Mouse (Mus musculus): Measurements from ENCODE around the gene Lmna. TPM values are rescaled to one million over a fixed set of nuclear protein-coding genes. Genes with fewer than 3 reads are reported as not detected.
A peak's percentile ranks its signal among the peaks of the same experiment; 100 is the strongest.

The Lmna gene
- 133 and 142 TPM in 2 replicates for polyA plus RNA-seq (2015; fragmentation: Nextera tagmentation; extraction: Ambion mirVana)

DNA sequence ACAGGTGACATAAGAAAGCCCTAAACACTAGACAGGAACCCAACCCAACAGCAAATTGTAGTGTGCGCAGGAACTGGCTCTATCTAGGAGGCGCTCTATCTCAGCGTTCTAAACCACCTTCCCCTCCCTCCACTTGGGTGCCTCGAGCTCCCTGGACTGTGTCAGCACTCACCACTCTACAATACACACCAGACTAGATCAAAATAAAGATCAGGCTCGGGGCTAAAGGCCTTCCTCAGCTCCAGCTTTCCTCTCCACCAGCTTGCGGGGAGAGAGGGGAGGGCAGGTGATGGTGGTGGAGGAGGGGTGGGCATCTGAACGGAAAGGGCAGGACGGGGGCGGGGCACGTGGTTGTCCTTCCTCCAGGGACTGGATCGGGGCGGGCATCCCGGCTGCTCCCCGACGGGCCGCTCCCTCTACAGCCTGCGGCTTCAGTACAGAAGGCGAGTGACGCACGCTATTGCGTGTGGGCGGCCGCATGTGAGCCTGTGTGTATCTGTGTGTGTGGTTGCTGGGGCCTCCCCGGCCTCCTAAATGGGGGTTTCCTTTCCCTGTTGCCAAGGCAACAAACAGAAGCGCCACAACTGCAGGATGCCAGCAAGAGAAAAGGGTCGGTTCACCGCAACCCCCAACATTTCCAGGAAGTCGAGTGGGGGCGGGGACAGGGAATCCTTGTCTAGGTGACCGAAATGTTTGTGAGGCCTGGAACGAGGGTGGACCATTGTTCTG lies at the start of gene Lmna:
Gene Lmna, minus strand, starts transcription at position 265 of the 729 bp plus-strand sequence.
- Histone ChIP-seq H3K27me3 (peaks cover 21% of the 10 kb centered on the region), H3K9me3 (replicated peaks) (no peaks in the 10 kb centered on the region), H3K27ac (replicated peaks) (peak within 1 kb of the TSS; percentile 78), H3K9ac (peak within 1 kb of the TSS; percentile 53), H3K4me2 (peak within 1 kb of the TSS; percentile 87), H3K4me1 (replicated peaks) (peaks cover 67% of the 10 kb centered on the region), H3K4me3 (replicated peaks) (peak within 1 kb of the TSS; percentile 53), H3K36me3 (replicated peaks) (no peaks in the 10 kb centered on the region)
- under 1% methylated on average over 31 of the region's 31 CpGs for WGBS (ENCODE audit: insufficient replicate concordance)
- ATAC-seq (ENCODE audit: insufficient read depth) = peak; percentile 91

- no peak for ATAC-seq (ENCODE audit: insufficient read depth)
- WGBS (ENCODE audit: insufficient replicate concordance) = 85% methylated on average over 8 of the region's 8 CpGs
- Histone ChIP-seq H3K4me3 (replicated peaks) (no peak overlapping the region), H3K27ac (replicated peaks) (no peak overlapping the region), H3K4me2 (no peak overlapping the region), H3K9ac (no peak overlapping the region), H3K9me3 (replicated peaks) (no peaks in the 10 kb centered on the region), H3K36me3 (replicated peaks) (peaks cover 61% of the 10 kb centered on the region), H3K27me3 (no peaks in the 10 kb centered on the region), H3K4me1 (replicated peaks) (peaks cover 35% of the 10 kb centered on the region)
Measured at GRCm38 (mm10) chr3:88556616-88557015, 46.9 kb upstream of the Lmna start.

- no peak for ATAC-seq (ENCODE audit: insufficient read depth)
- Histone ChIP-seq H3K9ac (no peak overlapping the region), H3K27ac (replicated peaks) (no peak overlapping the region), H3K9me3 (replicated peaks) (no peaks in the 10 kb centered on the region), H3K4me1 (replicated peaks) (peaks cover 44% of the 10 kb centered on the region), H3K4me2 (peak overlapping the region; percentile 99; the same call in 1 of the 2 replicates), H3K36me3 (replicated peaks) (peaks cover 52% of the 10 kb centered on the region), H3K4me3 (replicated peaks) (no peak overlapping the region), H3K27me3 (no peaks in the 10 kb centered on the region)
- WGBS (ENCODE audit: insufficient replicate concordance) = 89% methylated on average over 6 of the region's 6 CpGs
Measured at GRCm38 (mm10) chr3:88555731-88556130, 46.0 kb upstream of the Lmna start.

DNA sequence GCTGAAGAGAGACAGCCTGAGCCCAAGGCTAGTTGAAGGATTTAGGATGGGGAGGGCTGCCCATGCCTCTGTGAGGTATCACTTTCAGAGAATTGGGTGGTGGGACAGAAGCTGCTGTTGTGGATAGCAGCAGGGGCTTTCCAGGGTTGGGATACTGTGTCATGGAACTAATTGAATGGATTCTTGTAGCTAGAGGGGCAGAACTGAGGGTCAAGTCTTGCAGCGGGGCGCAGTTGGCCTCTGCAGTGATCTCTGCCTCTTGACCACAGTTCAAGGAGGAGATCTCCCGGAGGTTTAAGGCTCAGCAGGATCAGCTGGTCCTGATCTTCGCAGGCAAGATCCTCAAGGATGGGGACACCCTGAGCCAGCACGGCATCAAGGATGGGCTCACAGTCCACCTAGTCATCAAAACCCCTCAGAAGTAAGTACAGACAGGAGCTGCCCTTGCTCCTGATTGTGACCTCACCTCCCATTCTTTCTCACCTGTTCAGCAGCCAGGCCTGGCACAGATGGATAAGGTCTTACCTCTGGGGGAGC lies 45.4 kb upstream of the Lmna start:
- ATAC-seq (ENCODE audit: insufficient read depth) = no peak
- Histone ChIP-seq H3K9ac (no peak overlapping the region), H3K4me1 (replicated peaks) (peaks cover 50% of the 10 kb centered on the region), H3K27ac (replicated peaks) (no peak overlapping the region), H3K27me3 (no peaks in the 10 kb centered on the region), H3K36me3 (replicated peaks) (peaks cover 47% of the 10 kb centered on the region), H3K4me3 (replicated peaks) (no peak overlapping the region), H3K4me2 (peak overlapping the region; percentile 99), H3K9me3 (replicated peaks) (no peaks in the 10 kb centered on the region)
- 86% methylated on average over 5 of the region's 5 CpGs for WGBS (ENCODE audit: insufficient replicate concordance)

DNA sequence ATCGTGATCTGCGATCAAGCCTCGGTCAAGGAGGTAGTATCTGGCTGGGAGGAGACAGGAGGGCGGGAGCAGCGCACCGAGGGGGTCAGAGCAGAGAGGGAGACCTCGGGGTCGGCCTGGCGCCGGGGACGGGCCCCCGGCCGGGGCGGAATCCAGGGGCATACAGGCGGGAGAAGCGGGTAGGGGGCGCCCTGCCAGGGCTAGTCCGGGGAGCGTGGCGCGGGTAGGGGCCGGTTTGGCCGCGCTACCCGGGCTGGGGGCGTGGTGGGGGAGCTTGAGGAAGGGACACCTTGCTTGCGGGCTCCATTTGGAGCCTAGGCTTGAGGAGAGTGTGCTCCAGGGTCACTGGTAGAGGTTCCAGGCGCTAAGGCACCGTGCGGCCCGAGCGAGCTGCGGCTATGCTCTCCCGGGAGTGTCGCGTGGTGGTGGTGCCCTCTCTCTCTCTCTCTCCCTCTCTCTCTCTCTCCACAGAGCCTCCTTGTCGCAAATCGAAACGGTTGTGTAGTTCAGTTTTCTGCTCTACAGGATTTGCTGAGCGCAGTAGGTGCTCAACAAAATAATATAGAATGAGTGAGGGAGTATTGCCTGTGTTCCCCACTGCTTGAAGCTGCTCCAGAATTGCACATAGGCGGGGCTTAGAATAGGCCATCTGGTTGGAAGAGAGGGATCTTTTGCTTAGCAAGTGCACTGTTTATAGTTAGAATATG lies 44.3 kb upstream of the Lmna start:
- WGBS (ENCODE audit: insufficient replicate concordance) = under 1% methylated on average over 39 of the region's 41 CpGs
- peak; percentile 7 for ATAC-seq (ENCODE audit: insufficient read depth)
- peak overlapping the region; percentile 90 for H3K9ac ChIP-seq

GRCm38 (mm10) chr3:88553525-88553879 lies 43.7 kb upstream of the Lmna start, which contains the start of gene Ubqln4:
Ubqln4 (plus strand) TSS chr3:88553758.
- Histone ChIP-seq H3K27ac (replicated peaks) (peak within 1 kb of the TSS; percentile 92), H3K4me1 (replicated peaks) (peaks cover 56% of the 10 kb centered on the region), H3K4me3 (replicated peaks) (peak within 1 kb of the TSS; percentile 80), H3K9me3 (replicated peaks) (no peaks in the 10 kb centered on the region), H3K27me3 (no peaks in the 10 kb centered on the region), H3K4me2 (peak within 1 kb of the TSS; percentile 99), H3K9ac (peak within 1 kb of the TSS; percentile 90), H3K36me3 (replicated peaks) (peaks cover 33% of the 10 kb centered on the region)
- ATAC-seq (ENCODE audit: insufficient read depth) = peak; percentile 85
- WGBS (ENCODE audit: insufficient replicate concordance) = under 1% methylated on average over 35 of the region's 37 CpGs

More for the DNA sequence above, 44.3 kb upstream of the Lmna start:
- H3K27me3 ChIP-seq = no peaks in the 10 kb centered on the region
- H3K4me1 ChIP-seq (replicated peaks) = peaks cover 56% of the 10 kb centered on the region
- H3K4me3 ChIP-seq (replicated peaks) = peak overlapping the region; percentile 80
- peak overlapping the region; percentile 92 for H3K27ac ChIP-seq (replicated peaks)
- peak overlapping the region; percentile 99 for H3K4me2 ChIP-seq
- H3K9me3 ChIP-seq (replicated peaks) = no peaks in the 10 kb centered on the region
- peaks cover 36% of the 10 kb centered on the region for H3K36me3 ChIP-seq (replicated peaks)

- Histone ChIP-seq H3K27ac (replicated peaks) (peak within 1 kb of the TSS; percentile 92), H3K27me3 (no peaks in the 10 kb centered on the region)
Measured at GRCm38 (mm10) chr3:88552676-88553524, 43.1 kb upstream of the Lmna start, which contains the start of gene Lamtor2. Lamtor2 (minus strand) TSS chr3:88553074.

DNA sequence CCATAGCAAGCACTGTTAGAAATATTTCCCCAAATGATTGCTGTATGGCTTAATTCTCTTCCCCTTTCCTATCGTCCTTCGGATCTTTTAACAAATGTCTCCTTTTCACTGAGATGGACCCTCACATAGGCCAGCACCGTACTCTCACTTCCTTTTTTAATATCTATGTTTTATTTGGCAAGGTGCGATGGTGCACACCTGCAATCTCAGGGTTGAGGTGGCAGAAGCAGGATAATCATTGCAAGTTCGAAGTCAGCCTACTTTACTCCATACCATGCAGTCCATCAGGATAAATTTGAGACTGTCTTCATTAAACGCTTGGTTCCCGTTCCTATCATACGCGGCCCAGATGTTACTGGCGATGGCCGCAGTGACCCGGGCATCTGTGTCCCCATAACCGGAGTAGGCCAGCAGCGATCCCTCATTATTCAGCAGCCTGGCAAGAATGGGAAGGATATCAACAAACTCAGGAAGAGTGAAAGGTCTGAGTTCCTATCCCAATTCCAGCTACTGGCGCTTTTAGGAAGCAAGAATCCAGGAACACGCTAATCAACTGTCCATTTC lies 42.4 kb upstream of the Lmna start:
- H3K9ac ChIP-seq = peak overlapping the region; percentile 90
- H3K9me3 ChIP-seq (replicated peaks) = no peaks in the 10 kb centered on the region
- no peaks in the 10 kb centered on the region for H3K27me3 ChIP-seq
- peak overlapping the region; percentile 80 for H3K4me3 ChIP-seq (replicated peaks)
- peak overlapping the region; percentile 99 for H3K4me2 ChIP-seq
- H3K36me3 ChIP-seq (replicated peaks) = peaks cover 20% of the 10 kb centered on the region
- WGBS (ENCODE audit: insufficient replicate concordance) = 8% methylated on average over 16 of the region's 16 CpGs
- ATAC-seq (ENCODE audit: insufficient read depth) = no peak
- H3K4me1 ChIP-seq (replicated peaks) = peaks cover 58% of the 10 kb centered on the region
- H3K27ac ChIP-seq (replicated peaks) = peak overlapping the region; percentile 92

More at GRCm38 (mm10) chr3:88552676-88553524, 43.1 kb upstream of the Lmna start, which contains the start of gene Lamtor2:
- peak within 1 kb of the TSS; percentile 99 for H3K4me2 ChIP-seq
- H3K36me3 ChIP-seq (replicated peaks) = peaks cover 27% of the 10 kb centered on the region
- no peaks in the 10 kb centered on the region for H3K9me3 ChIP-seq (replicated peaks)
- peaks cover 56% of the 10 kb centered on the region for H3K4me1 ChIP-seq (replicated peaks)
- H3K4me3 ChIP-seq (replicated peaks) = peak within 1 kb of the TSS; percentile 80
- H3K9ac ChIP-seq = peak within 1 kb of the TSS; percentile 90
- WGBS (ENCODE audit: insufficient replicate concordance) = under 1% methylated on average over 48 of the region's 48 CpGs
- peak; percentile 85 for ATAC-seq (ENCODE audit: insufficient read depth)

DNA sequence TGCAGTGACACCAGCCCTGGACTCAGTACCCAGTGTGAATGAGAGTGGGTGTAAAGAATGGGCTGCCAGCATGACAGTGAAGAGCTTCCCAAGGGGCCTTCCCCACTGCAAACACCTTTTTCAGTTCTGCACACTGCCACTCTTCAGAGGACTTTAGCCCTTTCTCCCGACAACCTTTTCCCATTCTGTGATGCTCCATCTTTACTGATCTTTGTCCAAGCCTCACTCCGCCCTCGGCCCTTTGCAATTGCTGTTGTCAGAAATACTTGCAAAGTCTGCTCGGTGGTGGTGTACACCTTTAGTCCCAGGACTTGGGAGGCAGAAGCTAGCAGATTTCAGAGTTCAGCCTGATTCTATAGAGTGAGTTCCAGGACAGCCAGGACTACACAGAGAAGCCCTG lies 41.8 kb upstream of the Lmna start:
- Histone ChIP-seq H3K9ac (peak overlapping the region; percentile 90; the same call in 1 of the 2 replicates), H3K36me3 (replicated peaks) (peaks cover 14% of the 10 kb centered on the region), H3K4me3 (replicated peaks) (peak overlapping the region; percentile 80), H3K4me2 (peak overlapping the region; percentile 99), H3K9me3 (replicated peaks) (no peaks in the 10 kb centered on the region), H3K27ac (replicated peaks) (peak overlapping the region; percentile 92; the same call in 1 of the 2 replicates), H3K27me3 (no peaks in the 10 kb centered on the region), H3K4me1 (replicated peaks) (peaks cover 64% of the 10 kb centered on the region)
- WGBS (ENCODE audit: insufficient replicate concordance) = 60% methylated on average over 4 of the region's 4 CpGs
- ATAC-seq (ENCODE audit: insufficient read depth) = no peak

- ATAC-seq (ENCODE audit: insufficient read depth) = no peak
- H3K9ac ChIP-seq = no peak within 1 kb of the TSS
Measured at GRCm38 (mm10) chr3:88548180-88548917, 38.6 kb upstream of the Lmna start, which contains the start of gene Rab25. Rab25 (minus strand) TSS chr3:88548300.

More at GRCm38 (mm10) chr3:88548180-88548917, 38.6 kb upstream of the Lmna start, which contains the start of gene Rab25:
- Histone ChIP-seq H3K4me2 (no peak within 1 kb of the TSS), H3K4me3 (replicated peaks) (no peak within 1 kb of the TSS), H3K4me1 (replicated peaks) (peaks cover 58% of the 10 kb centered on the region), H3K27me3 (no peaks in the 10 kb centered on the region), H3K36me3 (replicated peaks) (no peaks in the 10 kb centered on the region), H3K9me3 (replicated peaks) (no peaks in the 10 kb centered on the region), H3K27ac (replicated peaks) (no peak within 1 kb of the TSS)
- 71% methylated on average over 18 of the region's 18 CpGs for WGBS (ENCODE audit: insufficient replicate concordance)

Measured in liver, embryonic 15.5 days (tissue).